Mouse (Mus musculus): ENCODE measurements around the gene Lrrc23.

The Lrrc23 gene

DNA sequence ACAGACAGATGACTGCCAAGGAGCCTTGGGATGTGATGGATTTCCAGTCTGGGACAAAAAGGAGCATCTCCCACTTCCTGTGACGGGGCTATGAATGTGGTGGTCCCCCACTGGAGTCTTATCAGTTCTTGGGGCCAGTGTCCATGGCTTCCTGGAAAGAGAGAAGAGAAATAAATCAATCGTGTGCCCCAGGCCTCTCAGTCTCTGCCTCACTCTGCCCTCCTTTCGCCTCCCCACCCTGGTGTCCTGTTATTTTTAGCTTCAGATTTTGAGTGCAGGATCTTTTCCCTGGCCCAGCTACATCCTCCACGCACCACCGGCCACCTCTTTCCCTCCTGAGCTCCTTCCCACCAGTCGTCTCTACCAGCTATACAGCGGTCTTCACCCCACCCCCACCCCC lies 9.5 kb downstream of the Lrrc23 start:
- no peak for ATAC-seq (ENCODE audit: insufficient number of reproducible peaks, low FRiP score, low TSS enrichment)

DNA sequence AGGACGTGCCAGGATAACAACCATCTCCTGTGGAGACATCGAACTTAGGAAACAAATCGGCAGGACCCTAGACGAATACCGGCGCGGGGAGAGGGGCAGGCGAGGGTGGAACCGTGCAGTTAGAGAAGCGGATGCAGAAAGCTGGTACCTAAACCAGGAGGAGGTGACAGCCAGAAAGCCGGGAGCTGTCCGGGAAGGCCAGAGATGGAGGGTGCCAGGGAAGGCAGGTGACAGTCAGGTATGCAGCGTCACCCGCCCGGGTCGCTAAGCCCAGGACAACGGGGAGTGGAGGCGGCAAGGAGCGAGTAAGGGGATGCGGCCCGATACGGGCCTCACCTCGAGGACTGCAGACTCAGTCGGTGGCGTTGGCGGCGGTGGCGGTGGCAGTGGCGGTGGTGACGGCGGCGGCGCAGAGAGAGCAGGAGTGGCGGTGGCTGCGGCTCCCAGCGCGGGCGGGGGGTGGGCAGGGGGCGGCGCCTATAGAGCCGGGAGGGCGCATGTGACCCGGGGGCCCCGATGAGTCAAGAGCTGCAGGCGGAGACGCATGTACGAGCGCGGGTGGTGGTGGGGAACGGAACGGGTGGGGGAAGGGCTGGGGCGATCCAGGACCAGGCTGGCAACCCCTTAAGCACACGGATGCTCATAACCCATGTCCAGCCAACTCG lies 10.3 kb downstream of the Lrrc23 start, which contains the start of gene Eno2:
Gene Eno2 (minus strand): TSS at position 573 of the 665 bp plus-strand sequence.
- ATAC-seq (ENCODE audit: insufficient number of reproducible peaks, low FRiP score, low TSS enrichment), result peak; percentile 52

- ATAC-seq (ENCODE audit: insufficient number of reproducible peaks, low FRiP score, low TSS enrichment), result peak; percentile 18; the same call in 1 of the 2 replicates
Measured at GRCm38 (mm10) chr6:124768704-124769044, 10.9 kb downstream of the Lrrc23 start.

DNA sequence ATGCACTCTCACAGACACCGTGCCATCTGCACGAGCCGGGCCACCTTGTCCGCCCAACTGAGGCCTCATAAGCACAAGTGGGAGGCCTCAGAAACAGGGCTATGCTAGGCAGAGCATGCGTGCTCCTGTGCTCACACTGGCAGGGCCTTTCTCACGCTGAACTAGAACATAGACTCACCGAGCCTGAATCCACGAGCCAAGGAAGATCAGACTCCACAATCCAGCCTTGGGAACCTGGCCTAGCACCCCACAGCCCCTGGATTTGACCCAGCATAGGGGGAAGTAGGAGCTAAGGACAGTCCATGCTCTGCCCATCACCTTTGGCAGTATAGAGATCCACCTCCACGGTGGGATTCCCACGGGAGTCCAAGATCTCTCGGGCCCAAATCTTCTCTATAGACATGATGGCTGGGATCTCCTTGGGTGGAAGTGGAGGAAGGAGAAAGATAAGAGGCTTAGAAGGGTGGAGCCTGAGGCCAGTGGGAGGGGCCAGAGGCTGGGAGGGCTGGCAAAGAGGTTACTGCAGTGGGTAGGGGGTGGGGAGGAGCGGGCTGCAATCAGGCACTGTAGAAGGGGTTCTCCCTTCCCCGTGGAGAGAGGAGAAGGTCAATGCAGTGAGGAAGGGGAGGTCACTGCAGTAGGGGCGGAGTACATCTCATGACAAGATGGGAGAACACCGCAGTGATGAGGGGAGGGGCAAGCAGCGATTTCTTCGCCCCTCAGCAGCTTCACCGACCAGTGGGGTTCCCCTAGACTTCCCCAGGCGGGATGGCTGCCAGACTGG lies 11.4 kb downstream of the Lrrc23 start:
- peak; percentile 39 for ATAC-seq (ENCODE audit: insufficient number of reproducible peaks, low FRiP score, low TSS enrichment)

DNA sequence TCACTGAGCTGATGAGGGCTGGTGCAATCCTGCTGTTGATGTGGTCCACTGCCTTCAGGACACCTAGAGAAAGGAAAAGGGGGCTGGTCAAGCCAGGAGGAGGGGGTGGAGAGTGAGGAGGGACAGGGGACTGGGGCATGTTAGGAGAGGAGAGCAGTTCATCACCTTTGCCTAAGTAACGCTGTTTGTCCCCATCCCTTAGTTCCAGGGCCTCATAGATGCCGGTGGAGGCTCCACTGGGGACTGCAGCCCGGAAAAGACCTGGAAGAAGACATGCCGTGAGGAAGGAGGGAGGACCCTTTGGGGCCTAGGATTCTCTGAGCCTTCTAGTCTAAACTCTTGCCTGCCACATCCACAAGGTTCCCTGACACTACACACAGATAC lies 12.0 kb downstream of the Lrrc23 start:
- no peak for ATAC-seq (ENCODE audit: insufficient number of reproducible peaks, low FRiP score, low TSS enrichment)

DNA sequence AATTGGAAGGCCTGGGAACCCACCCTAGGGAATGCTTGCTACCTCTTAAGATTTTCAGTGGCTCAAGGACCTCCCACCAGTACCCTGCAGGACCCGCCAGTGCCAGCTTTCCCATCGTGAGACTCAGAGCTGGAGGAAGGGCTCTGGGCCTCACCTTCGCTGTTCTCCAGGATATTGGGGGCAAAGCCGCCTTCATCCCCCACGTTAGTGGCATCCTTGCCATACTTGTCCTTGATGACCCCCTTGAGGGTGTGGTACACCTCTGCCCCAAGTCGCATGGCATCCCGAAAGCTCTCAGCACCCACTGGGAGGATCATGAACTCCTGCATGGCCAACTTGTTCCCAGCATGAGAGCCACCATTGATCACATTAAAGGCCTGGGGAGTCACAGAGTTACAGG lies 13.6 kb downstream of the Lrrc23 start:
- no peak for ATAC-seq (ENCODE audit: insufficient number of reproducible peaks, low FRiP score, low TSS enrichment)

DNA sequence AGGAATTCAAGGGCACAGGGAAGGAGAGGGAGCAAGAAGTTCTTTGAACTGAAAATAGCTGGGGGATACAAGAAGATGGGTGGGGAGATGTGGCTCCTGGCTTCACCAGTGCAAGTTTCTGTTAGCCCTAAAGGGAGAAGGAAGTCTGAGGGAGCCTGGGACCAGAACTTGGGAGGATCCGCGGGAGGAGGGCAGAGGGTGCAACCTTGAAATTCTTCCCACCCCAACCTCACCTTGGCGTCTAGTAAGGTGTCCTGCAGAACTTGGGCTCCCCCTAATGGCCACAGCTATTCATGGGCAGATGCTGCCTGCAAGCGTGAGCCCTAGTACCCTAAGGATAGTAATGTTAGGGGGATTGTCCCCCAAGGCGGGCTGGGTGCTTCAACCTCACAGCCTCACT lies 20.3 kb downstream of the Lrrc23 start:
- ATAC-seq (ENCODE audit: insufficient number of reproducible peaks, low FRiP score, low TSS enrichment), result peak; percentile 21; the same call in 1 of the 2 replicates

GRCm38 (mm10) chr6:124758849-124759232 lies 20.7 kb downstream of the Lrrc23 start:
- ATAC-seq (ENCODE audit: insufficient number of reproducible peaks, low FRiP score, low TSS enrichment), result no peak

DNA sequence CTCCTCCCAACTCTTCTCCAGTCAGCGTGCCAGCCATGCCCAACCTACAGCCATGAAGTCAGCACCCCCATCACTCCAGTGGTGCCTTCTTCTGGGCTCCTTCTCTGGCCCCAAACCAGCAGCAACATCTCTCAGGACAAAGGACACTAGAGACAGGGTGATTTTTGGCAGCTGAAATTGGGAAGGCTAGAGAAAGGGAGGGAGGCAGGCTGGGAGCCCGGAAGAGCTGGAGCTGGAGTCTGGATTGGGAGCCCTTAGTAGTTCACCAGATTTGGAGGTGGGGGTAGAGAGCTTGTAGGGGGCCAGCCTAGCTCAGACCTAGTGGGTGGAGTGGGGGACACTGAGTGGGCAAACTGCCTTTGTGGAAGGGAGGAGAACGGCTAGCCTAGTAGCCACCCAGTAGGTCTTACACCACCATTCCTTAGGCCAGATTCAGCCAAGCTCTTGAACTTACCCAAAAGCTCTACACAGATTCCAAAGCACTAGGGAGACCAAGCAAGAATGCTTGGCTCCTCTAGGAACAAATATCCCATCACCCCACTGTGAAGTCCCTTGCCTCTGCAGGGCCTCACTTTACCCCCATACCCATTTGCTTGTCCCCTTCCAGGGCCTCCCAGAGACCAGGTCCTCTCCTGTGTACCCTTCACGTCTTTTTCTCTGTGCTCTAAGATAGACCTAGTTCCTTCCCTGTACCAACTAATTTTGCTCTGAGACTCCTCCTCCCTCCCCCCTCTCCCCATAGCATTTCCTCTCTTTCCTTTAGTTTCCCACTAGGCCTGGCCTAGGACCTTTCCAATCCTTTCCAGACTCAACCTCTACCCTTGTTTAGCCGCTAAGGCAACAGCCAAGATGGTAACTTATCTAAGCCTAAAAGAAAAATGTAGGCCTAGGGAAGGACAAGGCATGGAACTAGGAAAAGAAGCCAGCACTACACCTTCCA lies 21.3 kb downstream of the Lrrc23 start:
- peak; percentile 49; the same call in 1 of the 2 replicates for ATAC-seq (ENCODE audit: insufficient number of reproducible peaks, low FRiP score, low TSS enrichment)

DNA sequence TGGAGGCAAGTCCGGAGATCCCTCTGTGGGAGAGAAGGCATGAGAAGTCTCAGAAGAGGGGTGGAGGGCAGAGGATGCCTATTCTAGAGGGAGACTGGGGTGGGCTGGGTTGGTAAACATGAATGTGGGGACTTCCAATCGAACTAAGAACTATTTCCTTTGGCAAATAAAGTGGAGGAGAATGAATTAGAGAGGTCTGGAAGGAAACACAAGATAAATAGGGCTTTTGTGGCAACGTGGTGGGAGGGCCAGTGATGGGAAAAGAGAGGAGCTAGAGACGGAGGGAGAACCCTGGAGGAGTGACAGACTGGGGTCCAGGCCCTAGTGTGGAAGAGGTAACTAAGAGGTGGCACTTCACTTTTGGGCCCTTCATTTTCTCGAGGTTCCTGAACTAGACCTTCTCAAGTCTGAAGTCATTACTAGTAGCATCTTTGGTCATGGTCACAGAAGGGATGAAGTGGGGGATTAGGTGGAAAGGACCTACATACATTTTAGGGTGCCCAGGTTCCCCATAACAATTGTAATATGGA lies 22.1 kb downstream of the Lrrc23 start:
- ATAC-seq (ENCODE audit: insufficient number of reproducible peaks, low FRiP score, low TSS enrichment), result no peak

DNA sequence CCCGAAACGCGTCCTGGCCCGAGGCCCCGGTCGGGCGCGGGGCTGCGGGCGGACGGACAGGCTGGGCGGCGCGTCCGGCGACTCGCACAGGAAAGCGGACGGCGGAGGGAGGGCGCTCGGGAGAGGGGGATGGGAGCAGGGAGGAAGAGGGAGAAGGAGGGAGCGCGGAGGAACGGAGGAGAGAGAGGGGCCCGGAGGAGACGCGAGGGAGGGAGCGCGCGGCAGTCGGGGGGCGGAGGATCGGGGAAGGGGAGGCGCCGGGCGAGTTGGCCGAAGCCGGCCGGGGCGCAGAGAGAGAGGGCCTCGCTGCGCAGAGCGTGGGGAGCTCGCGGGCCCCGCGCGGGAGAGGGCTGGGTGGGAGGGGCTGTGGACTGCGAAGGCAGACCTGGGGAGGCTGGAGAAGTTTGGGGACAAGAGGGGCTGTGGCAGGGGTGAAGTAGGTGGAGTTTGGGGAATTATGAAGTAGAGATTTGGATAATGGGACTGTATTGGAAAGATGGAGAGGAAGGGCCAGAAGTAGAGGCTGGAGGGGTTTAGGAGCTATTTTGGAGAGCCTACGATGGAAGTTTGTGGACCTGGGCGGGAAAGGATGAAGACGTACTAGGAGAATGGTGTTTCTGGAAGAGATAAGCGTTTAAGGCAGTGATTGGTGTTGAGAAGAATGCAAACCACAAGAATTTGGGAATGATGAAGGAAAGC lies 22.7 kb downstream of the Lrrc23 start:
- peak; percentile 37 for ATAC-seq (ENCODE audit: insufficient number of reproducible peaks, low FRiP score, low TSS enrichment)

- ATAC-seq (ENCODE audit: insufficient number of reproducible peaks, low FRiP score, low TSS enrichment), result peak; percentile 17; the same call in 1 of the 2 replicates
Measured at GRCm38 (mm10) chr6:124755831-124756595, 23.5 kb downstream of the Lrrc23 start, which contains the start of the genes Gm45234 and Atn1. Gene Gm45234, minus strand, starts transcription at chr6:124756021. Gene Atn1, minus strand, starts transcription at chr6:124756524.

GRCm38 (mm10) chr6:124755306-124755705 lies 24.2 kb downstream of the Lrrc23 start:
- no peak for ATAC-seq (ENCODE audit: insufficient number of reproducible peaks, low FRiP score, low TSS enrichment)

- ATAC-seq (ENCODE audit: insufficient number of reproducible peaks, low FRiP score, low TSS enrichment), result no peak
Measured at GRCm38 (mm10) chr6:124753861-124754260, 25.7 kb downstream of the Lrrc23 start.

DNA sequence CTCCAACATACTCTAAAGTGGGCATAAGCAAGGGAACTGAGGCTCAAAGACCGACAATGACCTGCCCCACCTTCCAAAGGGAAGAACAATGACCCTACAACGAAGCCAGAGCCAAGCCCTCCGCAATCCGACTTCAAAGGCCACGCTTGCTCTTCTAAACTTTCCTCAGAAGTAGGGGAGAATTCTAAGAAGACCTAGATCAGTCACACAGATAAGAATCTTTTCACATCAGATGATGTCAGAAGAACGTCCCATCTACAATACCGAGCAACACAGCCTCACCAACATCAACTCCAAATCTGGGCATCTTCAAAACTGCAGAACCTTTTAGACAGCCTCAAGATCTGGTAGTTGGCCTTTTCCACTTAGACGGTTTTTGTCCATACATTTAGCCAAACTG lies 29.1 kb downstream of the Lrrc23 start:
- no peak for ATAC-seq (ENCODE audit: insufficient number of reproducible peaks, low FRiP score, low TSS enrichment)

GRCm38 (mm10) chr6:124746654-124747632 lies 32.6 kb downstream of the Lrrc23 start:
- ATAC-seq (ENCODE audit: insufficient number of reproducible peaks, low FRiP score, low TSS enrichment), result no peak

GRCm38 (mm10) chr6:124746296-124746605 lies 33.3 kb downstream of the Lrrc23 start:
- ATAC-seq (ENCODE audit: insufficient number of reproducible peaks, low FRiP score, low TSS enrichment), result no peak
